Comparison of ENCODE assay signal across 14 mouse cellular contexts in the genomic region with DNA sequence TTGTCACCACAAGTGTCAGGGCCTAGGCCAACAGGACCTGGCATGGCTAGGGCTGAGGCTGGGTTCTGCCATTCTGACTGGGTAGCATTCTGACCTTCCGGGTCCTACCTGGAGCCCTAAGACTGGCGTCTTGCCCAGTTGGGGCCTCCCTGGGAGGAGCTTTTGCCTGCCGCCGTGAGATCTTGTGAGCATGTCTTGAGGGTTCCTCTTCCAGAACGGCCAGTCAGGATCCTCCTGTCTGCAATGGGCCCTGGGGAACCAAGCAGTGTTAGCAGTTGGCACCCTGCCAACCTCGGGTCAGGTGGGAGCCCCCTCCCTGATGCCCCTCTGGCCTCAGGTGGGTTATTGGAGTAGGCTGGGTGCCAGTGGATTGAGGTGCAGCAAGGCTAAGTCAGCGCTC. TPM values are rescaled to one million over a fixed set of nuclear protein-coding genes. Genes with fewer than 3 reads are reported as not detected.
DNase-seq lines count a peak whose midpoint lies in the region; ATAC-seq and TF ChIP-seq lines count a peak whose summit lies in the region.
"Had no signal": no experiment of that assay in that cellular context is flagged by ENCODE, and none has a peak within 500 bp of the region (broad histone marks: within the 10 kb centered on the region; RNA-seq: fewer than 3 reads in every experiment).

No protein-coding gene starts in this region.

- peaks cover 65% of the 10 kb centered on the region for H3K4me1 ChIP-seq in heart, embryonic 10.5 days
- peaks cover 13% of the 10 kb centered on the region for H3K4me1 ChIP-seq in kidney, adult 2 months (ENCODE audit: control insufficient read depth, insufficient read depth, low read length)
- peaks cover 22% of the 10 kb centered on the region for H3K4me1 ChIP-seq in neural tube, embryonic 12.5 days
- peaks cover 36% of the 10 kb centered on the region for H3K4me1 ChIP-seq in neural tube, embryonic 15.5 days
- H3K4me1 ChIP-seq in stomach, embryonic 16.5 days (ENCODE audit: control insufficient read depth, insufficient read depth, low read length): peaks cover 32% of the 10 kb centered on the region
- peaks cover 23% of the 10 kb centered on the region for H3K4me1 ChIP-seq in liver, postnatal 0 days (ENCODE audit: insufficient read depth)

- no peak overlapping the region for H3K9ac ChIP-seq in neural tube, embryonic 12.5 days
- no peak overlapping the region for H3K9ac ChIP-seq in neural tube, embryonic 15.5 days (replicated peaks)
- H3K9ac ChIP-seq in stomach, embryonic 16.5 days (ENCODE audit: low read length): 0 out of 2 replicates have a peak overlapping the region, but pooled peaks have one; percentile 44
- no peak overlapping the region for H3K9ac ChIP-seq in liver, postnatal 0 days (replicated peaks)

- no peak for DNase-seq in heart, embryonic 10.5 days (ENCODE audit: low spot score)
- DNase-seq in heart, postnatal 25 days (ENCODE audit: low spot score): no peak
- peak; percentile 42 for DNase-seq in kidney, adult 2 months
- no peak for DNase-seq in kidney, adult 18-20 months
- DNase-seq in liver, postnatal 0 days: no peak
- DNase-seq: adrenal gland, postnatal 10 days; B cell, adult 2 months; cerebellum, adult 9-11 months had no signal

- H3K9me3 ChIP-seq in heart, embryonic 10.5 days: no peaks in the 10 kb centered on the region
- H3K9me3 ChIP-seq in neural tube, embryonic 12.5 days: no peaks in the 10 kb centered on the region
- no peaks in the 10 kb centered on the region for H3K9me3 ChIP-seq in neural tube, embryonic 15.5 days (replicated peaks)
- no peaks in the 10 kb centered on the region for H3K9me3 ChIP-seq in stomach, embryonic 16.5 days (replicated peaks; ENCODE audit: control insufficient read depth, low read length)
- no peaks in the 10 kb centered on the region for H3K9me3 ChIP-seq in liver, postnatal 0 days (ENCODE audit: low read length)
- H3K9me3 ChIP-seq: megakaryocyte, embryonic 14.5 days had no signal

- no peak for TF ChIP-seq EP300 in liver, postnatal 0 days (IDR thresholded peaks at IDR 0.05; ENCODE audit: low read depth)

- 79% methylated on average over 7 of the region's 7 CpGs for WGBS in heart, embryonic 10.5 days
- WGBS in kidney, adult 2 months: 27% methylated on average over 7 of the region's 7 CpGs
- 80% methylated on average over 7 of the region's 7 CpGs for WGBS in neural tube, embryonic 12.5 days
- WGBS in neural tube, embryonic 15.5 days: 73% methylated on average over 7 of the region's 7 CpGs
- 55% methylated on average over 7 of the region's 7 CpGs for WGBS in stomach, embryonic 16.5 days
- 65% methylated on average over 7 of the region's 7 CpGs for whole genome bisulfite sequencing in liver, postnatal 0 days (ENCODE audit: insufficient replicate concordance)

- peaks cover 36% of the 10 kb centered on the region for H3K36me3 ChIP-seq in heart, embryonic 10.5 days
- H3K36me3 ChIP-seq in kidney, adult 2 months (ENCODE audit: control insufficient read depth, insufficient read depth, low read length): no peaks in the 10 kb centered on the region
- peaks cover 40% of the 10 kb centered on the region for H3K36me3 ChIP-seq in neural tube, embryonic 12.5 days
- peaks cover 24% of the 10 kb centered on the region for H3K36me3 ChIP-seq in neural tube, embryonic 15.5 days
- no peaks in the 10 kb centered on the region for H3K36me3 ChIP-seq in stomach, embryonic 16.5 days (ENCODE audit: control insufficient read depth, insufficient read depth, low read length)
- H3K36me3 ChIP-seq in liver, postnatal 0 days (replicated peaks; ENCODE audit: insufficient read depth, low read length): 0 out of 2 replicates have a peak, but pooled peaks cover 3% of the 10 kb centered on the region

- ATAC-seq in neural tube, embryonic 12.5 days (ENCODE audit: low FRiP score, low read depth): no peak
- no peak for ATAC-seq in neural tube, embryonic 15.5 days (ENCODE audit: low FRiP score)
- peak; percentile 32; the same call in 1 of the 2 replicates for ATAC-seq in stomach, embryonic 16.5 days (ENCODE audit: insufficient read depth, low FRiP score)
- ATAC-seq in liver, postnatal 0 days: no peak
- ATAC-seq: hindbrain, embryonic 16.5 days had no signal

- no peak overlapping the region for H3K4me2 ChIP-seq in neural tube, embryonic 12.5 days (replicated peaks)
- H3K4me2 ChIP-seq in neural tube, embryonic 15.5 days: no peak overlapping the region
- H3K4me2 ChIP-seq in stomach, embryonic 16.5 days (ENCODE audit: low read depth, low read length): no peak overlapping the region
- H3K4me2 ChIP-seq in liver, postnatal 0 days (ENCODE audit: low read depth, low read length): no peak overlapping the region
- H3K4me2 ChIP-seq: liver, embryonic 11.5 days had no signal

- H3K27me3 ChIP-seq in heart, embryonic 10.5 days (ENCODE audit: insufficient read depth, poor library complexity, severe bottlenecking): no peaks in the 10 kb centered on the region
- no peaks in the 10 kb centered on the region for H3K27me3 ChIP-seq in kidney, adult 2 months (replicated peaks; ENCODE audit: control insufficient read depth, insufficient read depth, low read length)
- no peaks in the 10 kb centered on the region for H3K27me3 ChIP-seq in neural tube, embryonic 12.5 days (replicated peaks)
- no peaks in the 10 kb centered on the region for H3K27me3 ChIP-seq in neural tube, embryonic 15.5 days (replicated peaks)
- H3K27me3 ChIP-seq in stomach, embryonic 16.5 days (ENCODE audit: control insufficient read depth, insufficient read depth, low read length): no peaks in the 10 kb centered on the region
- H3K27me3 ChIP-seq in liver, postnatal 0 days (ENCODE audit: insufficient read depth, low read length): no peaks in the 10 kb centered on the region

- TF ChIP-seq POLR2A in kidney, adult 2 months (IDR thresholded peaks at IDR 0.05; ENCODE audit: low read depth, low read length): no peak

- no peak overlapping the region for H3K4me3 ChIP-seq in heart, embryonic 10.5 days
- no peak overlapping the region for H3K4me3 ChIP-seq in kidney, adult 2 months (ENCODE audit: insufficient read depth, low read depth, low read length)
- no peak overlapping the region for H3K4me3 ChIP-seq in neural tube, embryonic 12.5 days
- no peak overlapping the region for H3K4me3 ChIP-seq in neural tube, embryonic 15.5 days (replicated peaks)
- H3K4me3 ChIP-seq in stomach, embryonic 16.5 days (replicated peaks; ENCODE audit: low read length): no peak overlapping the region
- no peak overlapping the region for H3K4me3 ChIP-seq in liver, postnatal 0 days (ENCODE audit: low read depth, low read length)
- H3K4me3 ChIP-seq: megakaryocyte, embryonic 14.5 days had no signal

- H3K27ac ChIP-seq in heart, embryonic 10.5 days: peak overlapping the region; percentile 88
- H3K27ac ChIP-seq in kidney, adult 2 months (ENCODE audit: insufficient read depth, low read depth, low read length): no peak overlapping the region
- H3K27ac ChIP-seq in neural tube, embryonic 12.5 days: peak overlapping the region; percentile 27; the same call in 1 of the 2 replicates
- H3K27ac ChIP-seq in neural tube, embryonic 15.5 days (replicated peaks): no peak overlapping the region
- H3K27ac ChIP-seq in stomach, embryonic 16.5 days (ENCODE audit: low read length): peak overlapping the region; percentile 74
- H3K27ac ChIP-seq in liver, postnatal 0 days (ENCODE audit: low read depth): no peak overlapping the region

- intact Hi-C loops in heart, postnatal 25 days (cut with DNase I): no loop called here

- TF ChIP-seq CTCF in kidney, adult 2 months (conservative IDR thresholded peaks at IDR 0.05; ENCODE audit: insufficient read depth, insufficient read length, low read depth, low read length): no peak
- no peak for TF ChIP-seq CTCF in liver, postnatal 0 days (IDR thresholded peaks at IDR 0.05; ENCODE audit: low read depth)

RNA-seq across cellular contexts. Expression of a gene that starts 18.3 kb away (rescaled TPM):
- 16.2 and 25.0 TPM in 2 replicates for polyA plus RNA-seq in heart, embryonic 10.5 days (2016; fragmentation: Nextera tagmentation; extraction: Ambion mirVana)
- 1 to 10 TPM; 2.4 to 2.5 TPM for total RNA-seq in heart, postnatal 25 days (2021)
- polyA plus RNA-seq in kidney, adult 2 months (2012; rRNA removed): 1.7 and 2.2 TPM in 2 replicates
- 43.5 and 44.4 TPM in 2 replicates for polyA plus RNA-seq in neural tube, embryonic 12.5 days (2016; fragmentation: Nextera tagmentation; extraction: Ambion mirVana)
- 44.9 and 50.1 TPM in 2 replicates for polyA plus RNA-seq in neural tube, embryonic 15.5 days (2015; fragmentation: Nextera tagmentation; extraction: Ambion mirVana)
- 21.5 and 23.2 TPM in 2 replicates for polyA plus RNA-seq in stomach, embryonic 16.5 days (2015; fragmentation: Nextera tagmentation; extraction: Ambion mirVana)
- polyA plus RNA-seq in liver, postnatal 0 days (2015; fragmentation: Nextera tagmentation; extraction: Ambion mirVana): 3.0 and 3.8 TPM in 2 replicates

RNA-seq across cellular contexts. Expression of a gene that starts 24.6 kb away (rescaled TPM):
- polyA plus RNA-seq in heart, embryonic 10.5 days (2016; fragmentation: Nextera tagmentation; extraction: Ambion mirVana): 29.6 and 35.4 TPM in 2 replicates
- 1 to 10 TPM; 5.8 to 6.5 TPM for total RNA-seq in heart, postnatal 25 days (2021)
- 6.2 and 7.7 TPM in 2 replicates for polyA plus RNA-seq in kidney, adult 2 months (2012; rRNA removed)
- 100 and 107 TPM in 2 replicates for polyA plus RNA-seq in neural tube, embryonic 12.5 days (2016; fragmentation: Nextera tagmentation; extraction: Ambion mirVana)
- 32.9 and 43.2 TPM in 2 replicates for polyA plus RNA-seq in neural tube, embryonic 15.5 days (2015; fragmentation: Nextera tagmentation; extraction: Ambion mirVana)
- polyA plus RNA-seq in stomach, embryonic 16.5 days (2015; fragmentation: Nextera tagmentation; extraction: Ambion mirVana): 5.9 and 6.8 TPM in 2 replicates
- polyA plus RNA-seq in liver, postnatal 0 days (2015; fragmentation: Nextera tagmentation; extraction: Ambion mirVana): 2.2 and 4.1 TPM in 2 replicates

Comparison
In these comparisons a context has a peak if more than half of its experiments do, and no peak if none do; other contexts are left out.
1. H3K27ac ChIP-seq: peak in heart, embryonic 10.5 days (single experiment), neural tube, embryonic 12.5 days (single experiment) and stomach, embryonic 16.5 days (single experiment); none in kidney, adult 2 months (single experiment), neural tube, embryonic 15.5 days (single experiment) and liver, postnatal 0 days (single experiment).